Mouse (Mus musculus): ENCODE measurements around the gene Ptprk.

Ptprk gene

DNA sequence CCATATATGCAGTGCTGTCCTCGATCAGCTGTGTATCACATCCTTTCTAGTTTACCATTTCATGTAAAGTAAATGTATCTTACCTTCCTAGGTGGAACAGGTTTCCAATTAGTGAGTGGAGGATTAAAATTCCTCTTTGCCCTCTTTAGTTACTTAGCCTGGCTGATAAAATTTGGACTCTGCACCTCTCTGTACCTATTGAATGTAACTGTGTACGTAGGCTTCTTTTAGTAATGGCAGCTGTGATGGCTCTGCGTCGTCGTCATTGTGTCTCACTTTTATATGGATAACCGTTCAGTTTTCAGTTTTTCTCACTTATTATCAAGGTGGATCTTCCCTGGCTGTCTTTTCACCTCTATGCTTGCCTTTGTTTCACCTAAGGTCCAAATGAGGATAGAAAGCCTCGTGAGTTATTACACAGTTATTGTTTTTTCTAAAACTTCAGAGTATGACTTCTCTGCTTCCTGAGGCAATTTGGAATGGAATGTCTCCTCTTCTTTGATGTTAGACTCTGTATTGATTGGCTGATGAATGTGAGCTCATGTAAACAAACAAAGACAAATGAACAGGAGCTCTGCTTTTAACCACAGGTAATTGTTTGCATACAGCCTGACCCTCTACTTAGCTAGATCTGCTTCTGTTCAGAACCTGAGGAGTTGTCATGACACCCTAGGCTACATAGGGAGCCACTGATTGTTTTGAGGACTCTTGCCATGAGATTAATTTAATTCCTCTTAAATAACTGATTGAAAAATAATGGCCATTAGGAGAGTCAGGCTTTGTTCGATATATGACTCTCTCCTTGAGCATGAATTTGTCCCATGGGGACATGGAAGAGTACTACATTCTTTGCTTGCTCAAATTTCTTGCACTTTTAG lies 197.3 kb downstream of the Ptprk start:
- DNase-seq (ENCODE audit: low read depth in 2 of 2, low spot score in 2 of 2): no peak

DNA sequence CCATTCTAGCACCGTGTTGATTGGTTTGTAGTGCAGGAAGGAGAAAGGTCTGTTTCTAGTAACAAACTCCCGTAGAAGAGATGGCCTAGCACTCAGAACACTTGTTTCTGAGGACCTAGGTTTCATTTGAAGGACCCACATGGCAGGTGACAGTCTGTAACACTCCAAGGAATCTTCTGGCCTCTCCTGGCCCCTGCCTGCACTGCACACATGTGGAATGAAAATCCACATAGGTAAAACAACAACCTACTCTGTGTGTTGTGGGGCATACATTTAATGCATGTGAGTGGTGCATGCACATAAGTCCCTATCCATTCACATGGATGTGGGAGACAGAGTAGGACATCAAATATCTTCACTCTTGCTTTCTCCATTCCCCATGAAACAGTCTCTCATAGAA lies 204.1 kb downstream of the Ptprk start:
- DNase-seq (ENCODE audit: low read depth in 2 of 2, low spot score in 2 of 2): no peak

DNA sequence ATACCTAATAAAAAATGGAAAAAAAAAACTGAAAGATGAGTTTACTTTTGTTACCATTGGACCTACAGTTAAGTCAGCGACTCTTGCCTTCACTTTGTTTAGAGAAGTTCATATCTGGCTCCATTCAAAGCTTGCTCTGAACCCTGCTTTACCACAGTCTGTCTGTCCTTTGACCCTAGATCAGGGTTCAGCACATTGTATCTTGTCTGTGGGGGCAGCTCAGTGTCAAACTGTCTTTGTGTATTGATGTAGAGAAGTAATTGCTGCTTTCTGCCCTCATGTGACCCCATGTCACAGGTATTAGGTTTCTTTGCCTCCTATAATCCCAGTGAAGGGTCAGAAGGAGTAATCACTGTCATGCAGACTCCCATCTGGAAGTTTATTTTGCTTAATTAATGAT lies 222.9 kb downstream of the Ptprk start:
- no peak for DNase-seq (ENCODE audit: low read depth in 2 of 2, low spot score in 2 of 2)

DNA sequence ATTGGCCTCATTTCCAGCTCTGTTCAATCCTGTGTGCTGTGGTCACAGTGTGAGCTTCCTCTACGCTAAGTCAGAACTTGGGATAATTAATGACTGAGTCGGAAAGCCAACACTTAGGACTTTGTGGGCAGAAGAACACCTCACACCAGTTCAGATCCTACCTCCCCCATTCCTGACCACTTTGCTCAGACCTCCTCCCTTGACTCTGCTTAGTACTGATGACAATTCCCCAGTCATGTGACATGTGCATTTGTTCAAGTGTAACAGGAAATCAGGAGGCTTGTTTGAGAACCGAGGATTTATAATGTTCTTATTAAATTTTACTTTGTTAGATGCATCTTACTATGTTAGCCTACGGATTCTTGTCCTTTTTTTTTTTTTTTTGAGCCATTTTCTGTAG lies 224.6 kb downstream of the Ptprk start:
- DNase-seq (ENCODE audit: low read depth in 2 of 2, low spot score in 2 of 2): no peak

DNA sequence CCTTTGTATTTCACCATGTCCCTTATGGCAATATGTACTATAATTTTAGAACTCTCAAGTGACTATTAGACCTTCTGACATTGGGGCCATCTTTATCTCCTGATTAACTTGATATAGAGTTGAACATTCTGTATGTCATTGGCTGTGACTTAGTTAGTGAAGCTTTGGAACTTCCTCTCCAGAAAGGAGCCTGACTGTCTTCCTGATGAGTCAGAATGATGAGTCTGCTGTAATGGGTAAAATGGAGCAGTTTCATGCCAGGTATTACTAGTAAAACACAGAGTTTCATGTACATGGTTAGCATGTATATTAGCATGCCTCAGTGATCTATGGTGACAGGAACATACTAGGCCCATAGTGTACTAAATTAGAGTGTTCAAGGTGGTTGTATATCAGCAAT lies 229.2 kb downstream of the Ptprk start:
- DNase-seq (ENCODE audit: low read depth in 2 of 2, low spot score in 2 of 2): no peak

DNA sequence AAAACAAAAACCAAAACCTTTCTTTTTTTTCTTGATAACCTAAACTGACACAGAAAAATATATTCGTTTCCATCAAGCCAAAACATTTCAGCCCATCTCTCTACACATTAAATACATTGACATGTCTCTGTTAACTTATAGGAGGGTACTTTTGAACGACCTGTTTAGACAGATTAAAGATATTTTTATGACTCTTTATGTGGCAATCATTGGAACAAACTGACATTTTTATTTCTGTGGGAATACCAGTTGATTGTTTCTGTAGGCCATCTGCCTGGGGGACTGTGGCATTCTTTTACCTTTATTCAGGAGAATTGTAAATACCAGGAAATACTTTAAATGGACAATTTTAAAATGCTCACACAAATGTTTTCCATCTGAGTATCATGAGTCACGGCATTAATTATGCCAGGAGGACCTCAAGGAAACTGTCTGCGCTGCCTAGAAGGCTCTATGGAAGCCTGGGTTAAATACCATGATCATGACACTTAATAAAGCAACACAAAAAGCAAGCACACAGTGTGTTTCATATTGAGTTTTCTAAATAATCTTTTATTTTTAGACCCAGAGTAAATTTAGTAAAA lies 229.8 kb downstream of the Ptprk start:
- DNase-seq (ENCODE audit: low read depth in 2 of 2, low spot score in 2 of 2): no peak

GRCm38 (mm10) chr10:28306451-28307086 lies 231.9 kb downstream of the Ptprk start:
- no peak for DNase-seq (ENCODE audit: low read depth in 2 of 2, low spot score in 2 of 2)

DNA sequence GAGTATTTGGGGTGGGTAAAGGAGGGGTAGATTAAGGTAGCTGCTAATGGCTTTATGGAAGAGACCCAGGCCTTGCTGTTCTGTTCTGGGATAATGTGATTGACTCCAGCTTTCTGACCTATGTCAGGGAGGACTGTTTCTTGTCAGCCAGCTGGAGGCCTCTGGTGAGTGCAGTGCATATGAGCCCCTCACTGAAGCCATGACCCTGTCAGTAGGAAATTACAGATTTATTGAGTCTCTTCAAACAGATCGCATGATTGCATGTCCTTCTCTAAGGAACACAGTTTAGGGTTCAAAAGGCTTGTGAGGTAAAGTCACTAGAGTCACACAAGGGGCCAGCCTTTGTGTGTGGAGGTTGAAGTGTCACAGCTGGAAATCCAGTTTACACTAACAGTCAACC lies 236.7 kb downstream of the Ptprk start:
- no peak for DNase-seq (ENCODE audit: low read depth in 2 of 2, low spot score in 2 of 2)

- DNase-seq (ENCODE audit: low read depth in 2 of 2, low spot score in 2 of 2): no peak
These were observed 248.4 kb downstream of the Ptprk start for GRCm38 (mm10) chr10:28322995-28323394.

DNA sequence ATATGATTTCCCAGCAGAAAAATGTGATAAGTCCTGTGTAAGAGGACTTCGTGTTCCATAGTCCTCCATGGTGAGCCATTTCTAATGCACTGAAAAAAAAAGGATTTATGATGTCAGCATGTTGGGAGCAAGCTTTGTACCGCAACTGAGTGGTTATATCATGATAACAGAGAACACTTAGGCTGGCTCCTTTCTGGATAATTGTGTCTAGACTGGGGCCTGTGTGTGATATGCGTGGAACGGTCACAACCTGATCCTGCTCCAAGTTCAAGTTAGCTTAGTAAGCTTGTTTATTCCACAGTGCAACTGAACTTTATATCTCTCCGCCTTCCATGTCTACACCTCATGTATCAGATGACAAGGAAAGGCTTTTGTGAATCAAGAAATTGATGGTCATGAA lies 260.6 kb downstream of the Ptprk start:
- no peak for DNase-seq (ENCODE audit: low read depth in 2 of 2, low spot score in 2 of 2)

DNA sequence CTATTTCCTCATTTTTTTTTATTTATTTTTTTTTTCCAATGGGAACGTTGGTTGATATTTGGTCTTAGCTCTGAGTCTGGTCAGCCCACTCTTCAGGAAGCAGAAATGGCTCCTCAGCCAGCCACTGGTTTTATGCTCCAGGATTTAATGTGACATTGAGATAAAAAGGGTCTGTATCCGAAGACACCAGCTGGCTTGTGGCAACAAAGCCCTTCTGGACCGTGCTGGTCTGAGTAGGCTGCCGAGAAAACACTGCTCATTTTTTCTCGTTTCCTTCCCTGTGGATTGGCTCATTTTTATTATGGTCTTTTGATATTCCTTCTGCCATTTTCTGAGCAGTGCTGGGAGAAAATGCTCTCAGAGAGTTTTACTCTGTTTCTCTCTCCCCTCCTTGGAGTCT lies 263.9 kb downstream of the Ptprk start:
- DNase-seq (ENCODE audit: low read depth in 2 of 2, low spot score in 2 of 2): no peak

- no peak for DNase-seq (ENCODE audit: low read depth in 2 of 2, low spot score in 2 of 2)
These were observed 270.6 kb downstream of the Ptprk start for GRCm38 (mm10) chr10:28345196-28345681.

GRCm38 (mm10) chr10:28365291-28365690 lies 290.7 kb downstream of the Ptprk start:
- no peak for DNase-seq (ENCODE audit: low read depth in 2 of 2, low spot score in 2 of 2)

GRCm38 (mm10) chr10:28366065-28366677 lies 291.6 kb downstream of the Ptprk start:
- no peak for DNase-seq (ENCODE audit: low read depth in 2 of 2, low spot score in 2 of 2)

GRCm38 (mm10) chr10:28369808-28370207 lies 295.2 kb downstream of the Ptprk start:
- DNase-seq (ENCODE audit: low read depth in 2 of 2, low spot score in 2 of 2): no peak

DNA sequence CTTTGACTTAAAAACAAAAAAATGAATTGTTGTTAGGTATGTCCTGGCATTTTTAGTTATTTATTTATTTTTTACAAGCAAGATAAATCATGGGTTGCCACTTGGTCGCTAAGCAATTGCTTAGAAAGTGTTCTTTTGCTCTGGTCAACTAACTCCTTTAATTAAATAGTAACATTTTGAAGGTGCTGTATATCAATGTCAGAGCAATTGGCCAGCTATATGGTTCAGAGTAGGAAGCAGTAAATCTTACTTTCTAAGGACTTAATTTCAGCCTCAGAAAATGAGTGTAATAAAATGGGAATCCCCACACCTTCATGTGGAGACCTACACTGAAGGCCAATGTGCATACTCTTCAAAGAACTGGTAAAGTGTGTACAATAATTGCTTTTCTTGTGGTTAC lies 300.3 kb downstream of the Ptprk start:
- no peak for DNase-seq (ENCODE audit: low read depth in 2 of 2, low spot score in 2 of 2)

GRCm38 (mm10) chr10:28379752-28380488 lies 305.3 kb downstream of the Ptprk start:
- DNase-seq (ENCODE audit: low read depth in 2 of 2, low spot score in 2 of 2): no peak

GRCm38 (mm10) chr10:28387563-28388222 lies 313.1 kb downstream of the Ptprk start:
- no peak for DNase-seq (ENCODE audit: low read depth in 2 of 2, low spot score in 2 of 2)

GRCm38 (mm10) chr10:28391168-28391567 lies 316.5 kb downstream of the Ptprk start:
- no peak for DNase-seq (ENCODE audit: low read depth in 2 of 2, low spot score in 2 of 2)
